In genomic region chr7:13260746-13261700, GRCm38 (mm10) we compare ENCODE assay signal across 12 mouse cellular contexts. TPM values are rescaled to one million over a fixed set of nuclear protein-coding genes. Genes with fewer than 3 reads are reported as not detected.
DNase-seq lines count a peak whose midpoint lies in the region; ATAC-seq and TF ChIP-seq lines count a peak whose summit lies in the region.
"Had no signal": no experiment of that assay in that cellular context is flagged by ENCODE, and none has a peak within 500 bp of the region (broad histone marks: within the 10 kb centered on the region; RNA-seq: fewer than 3 reads in every experiment).

No protein-coding gene starts in this region.

- no peaks in the 10 kb centered on the region for H3K36me3 ChIP-seq in lung, embryonic 14.5 days (ENCODE audit: insufficient read depth)
- no peaks in the 10 kb centered on the region for H3K36me3 ChIP-seq in lung, postnatal 0 days (ENCODE audit: insufficient read depth, low read length)
- no peaks in the 10 kb centered on the region for H3K36me3 ChIP-seq in forebrain, embryonic 16.5 days (ENCODE audit: control insufficient read depth, insufficient read depth)

- peak; percentile 21; the same call in 1 of the 2 replicates for ATAC-seq in lung, embryonic 14.5 days (ENCODE audit: insufficient read depth)
- no peak for ATAC-seq in lung, postnatal 0 days
- peak; percentile 23; the same call in 1 of the 2 replicates for ATAC-seq in forebrain, embryonic 16.5 days
- 0 out of 2 replicates have a peak, but pooled peaks have one; percentile 26 for ATAC-seq in megakaryocyte-erythroid progenitor cell, adult 5-6 weeks (replicated peaks; ENCODE audit: low FRiP score, low TSS enrichment, poor library complexity, severe bottlenecking)

- no peak for TF ChIP-seq EP300 in lung, postnatal 0 days (IDR thresholded peaks at IDR 0.05)

- H3K27ac ChIP-seq in lung, embryonic 14.5 days (ENCODE audit: low read depth), result no peak overlapping the region
- no peak overlapping the region for H3K27ac ChIP-seq in lung, postnatal 0 days (ENCODE audit: low read length)
- no peak overlapping the region for H3K27ac ChIP-seq in forebrain, embryonic 16.5 days (ENCODE audit: low read length)

- no peaks in the 10 kb centered on the region for H3K27me3 ChIP-seq in lung, embryonic 14.5 days (ENCODE audit: insufficient read depth, low read length)
- no peaks in the 10 kb centered on the region for H3K27me3 ChIP-seq in lung, postnatal 0 days (replicated peaks; ENCODE audit: insufficient read depth, low read length)
- H3K27me3 ChIP-seq in forebrain, embryonic 16.5 days (replicated peaks; ENCODE audit: control insufficient read depth, insufficient read depth, low read length), result no peaks in the 10 kb centered on the region

- H3K4me1 ChIP-seq in lung, embryonic 14.5 days (ENCODE audit: insufficient read depth), result no peaks in the 10 kb centered on the region
- no peaks in the 10 kb centered on the region for H3K4me1 ChIP-seq in lung, postnatal 0 days (ENCODE audit: insufficient read depth, low read depth, low read length)
- H3K4me1 ChIP-seq in forebrain, embryonic 16.5 days (replicated peaks; ENCODE audit: control insufficient read depth, insufficient read depth, low read length), result no peaks in the 10 kb centered on the region

- WGBS in lung, embryonic 14.5 days, result 43% methylated on average over 50 of the region's 50 CpGs
- WGBS in lung, postnatal 0 days, result 36% methylated on average over 50 of the region's 50 CpGs
- 46% methylated on average over 50 of the region's 50 CpGs for WGBS in forebrain, embryonic 16.5 days

- H3K9ac ChIP-seq in lung, embryonic 14.5 days, result no peak overlapping the region
- no peak overlapping the region for H3K9ac ChIP-seq in lung, postnatal 0 days (replicated peaks; ENCODE audit: low read depth)
- H3K9ac ChIP-seq in forebrain, embryonic 16.5 days (replicated peaks; ENCODE audit: low read depth, low read length), result no peak overlapping the region

- TF ChIP-seq CTCF in lung, embryonic 14.5 days (IDR thresholded peaks at IDR 0.05; ENCODE audit: low read depth), result no peak
- TF ChIP-seq CTCF in lung, postnatal 0 days (IDR thresholded peaks at IDR 0.05), result no peak

- no peak overlapping the region for H3K4me3 ChIP-seq in lung, embryonic 14.5 days (ENCODE audit: low read depth, low read length)
- no peak overlapping the region for H3K4me3 ChIP-seq in lung, postnatal 0 days (ENCODE audit: low read depth, low read length)
- H3K4me3 ChIP-seq in forebrain, embryonic 16.5 days (replicated peaks; ENCODE audit: low read length), result no peak overlapping the region

- peak; percentile 30 to 39 for DNase-seq in frontal cortex, postnatal 10 days (ENCODE audit: low spot score in 2 of 2)
- no peak for DNase-seq in frontal cortex, adult 2 months (ENCODE audit: extremely low spot score in 1 of 2, low spot score in 1 of 2)
- DNase-seq in lung, embryonic 14.5 days, result no peak
- no peak for DNase-seq in lung, postnatal 0 days (ENCODE audit: low spot score)
- DNase-seq in thymus, postnatal 0 days (ENCODE audit: low spot score), result no peak
- no peak for DNase-seq in kidney, adult 8-10 months
- DNase-seq: cerebellum, adult 9-11 months had no signal

- no peak overlapping the region for H3K4me2 ChIP-seq in lung, embryonic 14.5 days
- no peak overlapping the region for H3K4me2 ChIP-seq in lung, postnatal 0 days (replicated peaks; ENCODE audit: low read depth, low read length)
- no peak overlapping the region for H3K4me2 ChIP-seq in forebrain, embryonic 16.5 days (ENCODE audit: low read length)

- H3K9me3 ChIP-seq in lung, embryonic 14.5 days (ENCODE audit: low read depth, low read length), result no peaks in the 10 kb centered on the region
- no peaks in the 10 kb centered on the region for H3K9me3 ChIP-seq in lung, postnatal 0 days (ENCODE audit: low read length)
- no peaks in the 10 kb centered on the region for H3K9me3 ChIP-seq in forebrain, embryonic 16.5 days (ENCODE audit: control insufficient read depth, low read length)

RNA-seq across cellular contexts. Expression of gene Lig1, which starts 16.1 kb away (rescaled TPM):
- 11.5 and 13.9 TPM in 2 replicates for polyA plus RNA-seq in frontal cortex, adult 2 months (2012; rRNA removed)
- 122 and 135 TPM in 2 replicates for polyA plus RNA-seq in lung, embryonic 14.5 days (2014; fragmentation: Nextera tagmentation; extraction: Ambion mirVana)
- polyA plus RNA-seq in lung, postnatal 0 days (2015; fragmentation: Nextera tagmentation; extraction: Ambion mirVana), result 16.5 and 20.2 TPM in 2 replicates
- 41.7 and 42.9 TPM in 2 replicates for polyA plus RNA-seq in forebrain, embryonic 16.5 days (2015; fragmentation: Nextera tagmentation; extraction: Ambion mirVana)
- total RNA-seq in megakaryocyte-erythroid progenitor cell, adult 5-6 weeks (2014; fragmentation: Nextera tagmentation), result 164 and 210 TPM in 2 replicates
- total RNA-seq in megakaryocyte-erythroid progenitor cell, adult 5-6 weeks (2017), result 125 and 135 TPM in 2 replicates
- polyA plus RNA-seq in thymus, postnatal 0 days (2015; fragmentation: Nextera tagmentation; extraction: Ambion mirVana), result 125 and 129 TPM in 2 replicates

RNA-seq across cellular contexts. Expression of gene Zswim9, which starts 17.5 kb away (rescaled TPM):
- 9.9 and 10.2 TPM in 2 replicates for polyA plus RNA-seq in frontal cortex, adult 2 months (2012; rRNA removed)
- polyA plus RNA-seq in lung, embryonic 14.5 days (2014; fragmentation: Nextera tagmentation; extraction: Ambion mirVana), result 8.1 and 10.2 TPM in 2 replicates
- 4.7 and 5.5 TPM in 2 replicates for polyA plus RNA-seq in lung, postnatal 0 days (2015; fragmentation: Nextera tagmentation; extraction: Ambion mirVana)
- 13.9 and 18.6 TPM in 2 replicates for polyA plus RNA-seq in forebrain, embryonic 16.5 days (2015; fragmentation: Nextera tagmentation; extraction: Ambion mirVana)
- 5.9 and 6.3 TPM in 2 replicates for total RNA-seq in megakaryocyte-erythroid progenitor cell, adult 5-6 weeks (2014; fragmentation: Nextera tagmentation)
- 1.7 and 5.9 TPM in 2 replicates for total RNA-seq in megakaryocyte-erythroid progenitor cell, adult 5-6 weeks (2017)
- 3.7 and 3.8 TPM in 2 replicates for polyA plus RNA-seq in thymus, postnatal 0 days (2015; fragmentation: Nextera tagmentation; extraction: Ambion mirVana)

RNA-seq across cellular contexts. Expression of gene Vmn1r89, which starts 48.2 kb away (rescaled TPM):
- not detected in 2 replicates for polyA plus RNA-seq in frontal cortex, adult 2 months (2012; rRNA removed)
- polyA plus RNA-seq in lung, embryonic 14.5 days (2014; fragmentation: Nextera tagmentation; extraction: Ambion mirVana), result not detected in 2 replicates
- not detected in 2 replicates for polyA plus RNA-seq in lung, postnatal 0 days (2015; fragmentation: Nextera tagmentation; extraction: Ambion mirVana)
- polyA plus RNA-seq in forebrain, embryonic 16.5 days (2015; fragmentation: Nextera tagmentation; extraction: Ambion mirVana), result not detected in 2 replicates
- not detected in 2 replicates for total RNA-seq in megakaryocyte-erythroid progenitor cell, adult 5-6 weeks (2014; fragmentation: Nextera tagmentation)
- total RNA-seq in megakaryocyte-erythroid progenitor cell, adult 5-6 weeks (2017), result not detected in 2 replicates
- not detected in 2 replicates for polyA plus RNA-seq in thymus, postnatal 0 days (2015; fragmentation: Nextera tagmentation; extraction: Ambion mirVana)
- polyA plus RNA-seq: C2C12; large intestine, adult 2 months; liver, embryonic 16.5 days had no signal

Comparison
In these comparisons a context has a peak if more than half of its experiments do, and no peak if none do; other contexts are left out.
1. DNase-seq: peak in frontal cortex, postnatal 10 days (2 of 2); none in frontal cortex, adult 2 months (0 of 2), lung, embryonic 14.5 days (single experiment), lung, postnatal 0 days (single experiment), thymus, postnatal 0 days (single experiment) and kidney, adult 8-10 months (0 of 2).